Mouse (Mus musculus) liver, embryonic 14.5 days (tissue): ENCODE data around the gene Trir.

Experiments used
- CTCF ChIP-seq: IDR thresholded peaks from 2 replicates; pipeline ENCODE4 v1.5.1; 2016; ENCODE audit warnings: antibody characterized with exemption, low read depth, control low read depth
- EP300 ChIP-seq: IDR thresholded peaks from 2 replicates; pipeline ENCODE4 v1.6.1; 2016; ENCODE audit warnings: antibody characterized with exemption, low read depth

DNA sequence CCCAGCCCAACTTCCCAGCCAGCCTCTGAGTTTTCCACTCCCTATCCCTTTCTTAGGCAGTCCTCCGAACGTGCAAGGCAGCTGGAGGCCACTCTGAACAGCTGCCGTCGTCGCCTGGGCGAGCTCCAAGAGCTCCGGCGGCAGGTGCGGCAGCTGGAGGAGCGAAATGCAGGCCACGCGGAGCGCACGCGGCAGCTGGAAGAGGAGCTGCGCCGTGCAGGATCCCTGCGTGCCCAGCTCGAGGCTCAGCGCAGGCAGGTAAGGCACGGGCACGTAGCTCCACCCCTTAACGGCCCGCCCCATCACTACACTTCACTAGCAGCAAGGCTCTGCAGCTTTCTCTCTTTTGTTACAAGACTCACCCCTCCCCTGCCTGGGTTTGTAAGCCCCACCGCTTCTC lies 30.9 kb upstream of the Trir start:
- TF ChIP-seq CTCF (no peak), EP300 (no peak)
